Mouse (Mus musculus) brain, embryonic 14.5 days (tissue): ENCODE measurements at regions not wholly inside any gene's neighbourhood (a gene's known extent, or its start where the extent isn't known, plus 50 kb on each side); places are given as distances from the start of the nearest gene placed in this dataset.

Experiments used
- CTCF ChIP-seq: fragments of 200-500 bp; IDR thresholded peaks from 2 replicates; pipeline ENCODE4 v1.5.1; 2012; ENCODE audit warnings: inconsistent platforms, mild to moderate bottlenecking, moderate library complexity, borderline replicate concordance; ENCODE audit not compliant: insufficient read depth, insufficient read length; ENCODE audit errors: extremely low read depth
- POLR2A ChIP-seq: fragments of 200-500 bp; IDR thresholded peaks from 2 replicates; pipeline ENCODE4 v1.6.1; 2012; ENCODE audit warnings: mild to moderate bottlenecking, inconsistent platforms, borderline replicate concordance; ENCODE audit not compliant: poor library complexity, insufficient read depth, insufficient read length, severe bottlenecking; ENCODE audit errors: extremely low read depth

DNA sequence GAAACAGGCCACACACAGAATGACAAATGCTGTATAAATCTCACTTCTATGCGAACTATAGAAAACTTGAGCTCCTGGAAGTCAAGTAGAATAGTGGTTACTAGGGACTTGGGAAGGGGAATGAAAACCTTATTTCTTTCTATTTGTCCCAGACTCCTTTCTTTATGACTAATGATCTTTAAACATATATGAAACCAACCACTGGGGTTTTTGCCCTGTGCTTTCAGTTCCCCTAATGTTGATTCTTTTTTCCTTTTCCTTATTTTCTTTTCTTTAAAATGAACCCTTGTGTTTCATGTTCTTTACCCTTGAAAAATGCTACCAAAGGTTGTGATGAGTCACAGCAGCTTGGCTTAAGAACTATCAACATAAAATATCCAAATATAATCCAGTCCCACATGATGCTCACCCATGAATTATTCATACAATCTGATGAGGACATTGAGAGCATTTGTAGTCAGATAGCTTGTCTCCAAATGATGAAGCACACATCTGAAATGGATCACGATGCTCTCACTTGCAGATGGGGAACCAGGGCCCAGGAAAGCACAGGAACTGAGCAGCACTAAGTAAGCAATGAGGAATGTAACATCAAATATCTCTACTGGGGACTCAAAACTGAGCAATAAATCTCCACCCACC, 470.2 kb upstream of the Ubash3b start:
- TF ChIP-seq POLR2A (no peak), CTCF (no peak)
